Mouse (Mus musculus): ENCODE measurements around the gene Defb20.

- TF ChIP-seq TAL1 (IDR thresholded peaks at IDR 0.05; ENCODE audit: low read length) = no peak
- no peak for TF ChIP-seq GATA1 (IDR thresholded peaks at IDR 0.05; ENCODE audit: low read length)
These were observed 40.4 kb upstream of the Defb20 start for GRCm38 (mm10) chr2:152436405-152436901.
